Mouse (Mus musculus) bone marrow macrophage, adult 2 months (primary cell): ENCODE data around the gene Tmsb10. TPM values are rescaled to one million over a fixed set of nuclear protein-coding genes. Genes with fewer than 3 reads are reported as not detected.

Experiments
- H3K27ac ChIP-seq: 2 replicates; pipeline ENCODE4 v1.5.1; 2012; ENCODE audit warnings: low read depth, low read length; ENCODE audit not compliant: insufficient read depth
- H3K4me1 ChIP-seq: 2 replicates; pipeline ENCODE4 v1.6.1; 2012; ENCODE audit warnings: low read length; ENCODE audit not compliant: control insufficient read depth, insufficient read depth
- H3K4me3 ChIP-seq: 2 replicates; pipeline ENCODE4 v1.5.1; 2012; ENCODE audit warnings: mild to moderate bottlenecking, low read length, moderate library complexity; ENCODE audit not compliant: insufficient read depth
- CTCF ChIP-seq: IDR thresholded peaks from 2 replicates; pipeline ENCODE4 v1.5.1; 2012; ENCODE audit warnings: low read depth, mild to moderate bottlenecking, low read length, moderate library complexity
- POLR2A ChIP-seq: IDR thresholded peaks from 2 replicates; pipeline ENCODE4 v1.6.1; 2012; ENCODE audit warnings: mild to moderate bottlenecking, low read depth, low read length, borderline replicate concordance
- polyA plus RNA-seq: library from polyadenylated mRNA; stranded (reverse); fragments of >200 nt; gene quantifications from 2 replicates; pipeline ENCODE4 v1.2.4, GENCODE M21; 2012; ENCODE audit not compliant: missing spikeins, insufficient read depth, insufficient read length

Gene Tmsb10
- polyA plus RNA-seq: 394 and 410 TPM in 2 replicates

DNA sequence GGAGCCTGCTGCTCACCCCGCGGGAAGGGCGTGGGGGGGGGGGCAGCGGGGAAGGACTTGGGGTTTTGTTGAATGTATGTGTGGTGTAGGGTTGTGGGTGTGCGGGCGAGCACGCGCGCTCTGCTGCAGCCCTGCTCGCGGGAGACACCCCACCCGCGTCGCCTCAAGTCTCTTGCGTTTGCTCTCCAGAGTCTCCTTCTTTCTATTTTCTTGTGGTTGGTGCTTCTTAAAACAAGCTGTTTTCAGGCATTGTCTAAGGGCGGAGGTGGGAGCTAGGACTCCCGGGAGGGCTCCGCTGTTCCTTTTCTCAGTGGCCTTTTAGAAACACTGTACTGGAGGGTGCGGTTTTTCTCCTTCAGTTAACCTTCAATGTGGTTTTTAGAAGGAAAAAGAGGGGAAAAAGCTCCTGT lies at the start of gene Tmsb10:
Gene Tmsb10, minus strand, starts transcription at position 87 of the 410 bp plus-strand sequence.
- peak within 1 kb of the TSS; percentile 81 for H3K4me3 ChIP-seq
- peak within 1 kb of the TSS; percentile 55 for H3K27ac ChIP-seq
- peaks cover 22% of the 10 kb centered on the region for H3K4me1 ChIP-seq
- TF ChIP-seq POLR2A (no peak), CTCF (no peak)

DNA sequence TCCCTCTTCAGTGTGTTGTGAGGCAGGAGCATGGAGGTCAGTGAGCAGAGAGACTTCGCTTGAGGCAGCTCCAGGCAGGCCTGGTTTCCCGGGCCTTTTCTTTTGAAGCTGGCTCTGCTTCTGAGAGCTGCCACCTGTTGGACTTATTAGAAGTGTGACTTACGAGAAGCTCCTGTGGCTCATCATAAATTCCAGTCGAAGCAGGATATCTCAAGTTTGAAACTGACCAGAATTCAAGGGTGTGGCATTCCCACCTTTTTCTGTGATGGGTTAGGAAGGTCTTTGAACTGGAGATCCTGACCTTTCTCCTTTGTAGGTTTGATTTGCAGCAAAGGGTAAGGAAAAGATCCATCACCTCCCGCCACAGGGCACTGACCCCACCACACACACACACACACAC lies 45.1 kb upstream of the Tmsb10 start:
- peaks cover 6% of the 10 kb centered on the region for H3K4me1 ChIP-seq
- no peak for TF ChIP-seq CTCF
- no peak for TF ChIP-seq POLR2A

DNA sequence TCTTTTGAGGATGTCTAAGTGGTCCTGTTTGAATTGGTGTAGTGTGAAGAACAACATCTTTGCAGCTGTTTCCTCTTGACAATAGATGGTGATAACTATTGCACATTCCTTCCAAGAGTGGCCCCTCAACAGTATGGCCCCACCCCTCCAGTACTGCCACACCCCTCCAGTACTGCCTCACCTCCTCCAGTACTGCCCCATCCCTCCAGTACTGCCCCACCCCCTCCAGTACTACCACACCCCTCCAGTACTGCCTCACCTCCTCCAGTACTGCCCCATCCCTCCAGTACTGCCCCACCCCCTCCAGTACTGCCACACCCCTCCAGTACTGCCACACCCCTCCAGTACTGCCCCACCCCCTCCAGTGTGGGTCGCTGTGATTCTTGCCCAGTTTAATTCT lies 43.8 kb upstream of the Tmsb10 start:
- H3K27ac ChIP-seq: no peak overlapping the region
- H3K4me1 ChIP-seq: peaks cover 6% of the 10 kb centered on the region
- no peak for TF ChIP-seq POLR2A
- TF ChIP-seq CTCF: no peak
- no peak overlapping the region for H3K4me3 ChIP-seq

More for the DNA sequence above, 45.1 kb upstream of the Tmsb10 start:
- H3K27ac ChIP-seq: no peak overlapping the region
- no peak overlapping the region for H3K4me3 ChIP-seq

DNA sequence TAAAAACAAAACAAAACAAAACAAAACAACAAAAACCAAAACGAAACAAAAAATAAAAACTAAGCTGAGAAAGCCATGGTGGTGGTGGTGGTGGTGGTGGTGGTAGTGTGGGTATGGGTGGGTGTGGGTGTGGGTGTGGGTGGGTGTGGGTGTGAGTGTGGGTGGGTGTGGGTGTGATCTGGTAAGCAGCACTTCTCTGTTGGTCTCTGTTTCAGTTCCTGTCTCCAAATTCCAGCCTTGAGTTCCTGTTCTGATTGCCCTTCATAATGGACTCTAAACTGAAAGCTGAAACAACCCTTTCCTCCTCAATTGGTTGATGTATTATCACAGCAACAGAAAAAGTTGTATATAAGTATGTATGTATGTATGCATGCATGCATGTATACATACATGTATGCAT lies 40.3 kb upstream of the Tmsb10 start:
- Histone ChIP-seq H3K4me3 (no peak overlapping the region), H3K4me1 (no peaks in the 10 kb centered on the region), H3K27ac (no peak overlapping the region)
- TF ChIP-seq POLR2A (no peak), CTCF (no peak)

DNA sequence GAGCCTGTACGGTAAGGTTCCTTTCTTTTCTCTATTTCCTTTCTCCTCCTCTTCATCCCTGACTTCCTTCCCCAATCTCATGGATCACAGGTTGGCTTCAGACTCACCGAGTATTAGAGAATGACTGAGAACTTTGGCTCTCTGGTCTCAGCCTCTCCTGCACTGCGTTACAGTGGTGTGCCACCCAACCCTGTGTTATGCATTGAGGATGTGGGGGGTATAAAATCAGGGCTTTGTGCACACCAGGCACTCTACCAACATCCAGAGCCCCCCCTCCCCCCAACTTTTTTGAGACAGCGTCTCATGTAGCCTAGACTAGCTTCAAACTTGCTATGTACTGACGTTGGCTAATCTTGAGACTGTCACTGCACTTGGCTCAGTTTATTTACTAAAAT lies 35.1 kb upstream of the Tmsb10 start:
- TF ChIP-seq POLR2A (no peak), CTCF (no peak)
- H3K4me3 ChIP-seq: no peak overlapping the region
- no peak overlapping the region for H3K27ac ChIP-seq
- H3K4me1 ChIP-seq: peaks cover 12% of the 10 kb centered on the region

DNA sequence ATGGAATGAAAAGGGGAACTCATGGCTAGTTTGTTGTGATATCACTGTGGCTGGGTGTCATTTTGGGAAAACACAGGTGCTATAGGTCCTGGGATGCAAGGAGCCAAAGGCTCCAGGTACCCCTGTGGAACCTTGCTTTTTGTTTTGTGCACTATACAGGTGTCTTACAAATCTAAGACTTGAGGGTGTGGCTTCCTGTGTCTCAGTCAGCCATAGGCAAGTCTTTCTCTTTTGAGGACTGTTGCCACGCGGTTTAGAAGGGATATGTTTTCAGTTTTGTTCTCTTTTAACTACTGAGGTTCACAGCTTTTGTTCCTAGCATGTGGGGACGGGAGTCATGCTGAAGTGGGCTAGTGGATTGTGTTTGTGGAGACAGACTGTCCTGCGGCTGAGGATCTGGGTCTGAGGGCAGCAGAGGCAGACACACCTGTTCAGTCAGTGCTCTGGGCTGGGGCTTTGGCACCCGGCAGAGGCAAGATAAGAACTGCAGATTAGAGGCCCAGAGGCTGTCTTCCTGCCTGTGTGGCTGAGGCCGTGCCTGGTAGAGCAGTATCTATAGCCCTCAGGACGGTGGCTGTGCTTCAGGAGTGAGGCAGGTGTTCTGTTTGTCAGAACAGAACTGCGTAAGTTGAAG lies 34.6 kb upstream of the Tmsb10 start:
- Histone ChIP-seq H3K27ac (no peak overlapping the region), H3K4me3 (no peak overlapping the region)
- TF ChIP-seq CTCF: no peak
- TF ChIP-seq POLR2A: no peak

DNA sequence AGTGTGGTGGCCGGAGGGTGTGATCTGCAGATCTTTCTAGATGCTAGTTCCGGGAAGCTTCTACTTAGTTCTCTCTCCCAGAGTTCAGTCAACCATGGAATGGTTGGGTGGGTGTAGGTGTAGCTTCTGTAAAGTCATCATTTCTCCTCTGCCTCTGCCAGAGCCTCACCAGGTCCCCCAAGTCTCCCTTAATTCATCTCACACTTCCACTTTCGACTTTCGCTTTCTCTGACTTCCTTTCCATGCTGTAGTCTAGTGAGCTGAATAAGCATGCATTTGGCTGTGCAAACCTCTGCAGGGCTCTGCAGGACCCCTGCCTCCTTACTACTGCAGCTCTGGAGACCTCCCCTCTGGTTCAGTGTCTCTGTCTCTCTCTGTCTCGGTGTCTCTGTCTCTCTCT lies 31.7 kb upstream of the Tmsb10 start:
- peaks cover 14% of the 10 kb centered on the region for H3K4me1 ChIP-seq
- H3K27ac ChIP-seq: no peak overlapping the region
- no peak overlapping the region for H3K4me3 ChIP-seq
- TF ChIP-seq CTCF (no peak), POLR2A (no peak)

More for the DNA sequence above, 34.6 kb upstream of the Tmsb10 start:
- peaks cover 14% of the 10 kb centered on the region for H3K4me1 ChIP-seq

DNA sequence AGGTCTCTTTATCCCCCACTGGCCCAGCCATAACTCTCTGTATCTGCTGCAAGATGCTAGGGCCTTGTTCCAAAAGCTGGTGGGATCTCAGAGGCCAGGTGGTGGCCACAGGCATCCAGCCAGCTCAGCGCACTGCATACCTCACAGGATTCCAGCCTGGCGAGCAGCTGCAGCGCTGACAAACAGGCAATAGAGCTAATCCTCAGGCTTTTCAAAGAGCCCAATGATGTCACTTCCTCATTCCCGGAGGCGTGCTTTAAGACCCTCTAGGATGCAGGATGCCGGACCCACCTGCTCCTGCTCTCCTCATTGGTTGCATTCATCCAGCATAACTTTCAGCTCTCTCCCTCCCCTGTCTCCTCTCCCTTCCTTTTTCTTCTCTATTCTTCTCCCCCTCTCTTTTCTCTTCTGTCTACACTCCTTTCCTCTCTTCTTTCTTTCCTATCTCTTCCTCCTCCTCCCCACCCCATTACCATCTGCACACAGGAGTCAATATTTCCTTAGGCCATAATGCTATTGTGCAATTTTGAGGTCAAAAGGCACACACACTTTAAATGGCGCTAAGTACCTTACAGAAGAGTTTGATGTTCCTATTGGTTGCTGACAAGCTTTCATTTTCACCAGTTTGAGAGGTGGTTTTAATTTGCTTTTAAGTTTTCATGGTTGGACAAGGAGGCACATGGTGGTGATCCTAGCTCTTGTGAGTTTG lies 30.6 kb upstream of the Tmsb10 start:
- Histone ChIP-seq H3K27ac (no peak overlapping the region), H3K4me1 (peaks cover 14% of the 10 kb centered on the region), H3K4me3 (no peak overlapping the region)
- TF ChIP-seq POLR2A: no peak
- no peak for TF ChIP-seq CTCF

DNA sequence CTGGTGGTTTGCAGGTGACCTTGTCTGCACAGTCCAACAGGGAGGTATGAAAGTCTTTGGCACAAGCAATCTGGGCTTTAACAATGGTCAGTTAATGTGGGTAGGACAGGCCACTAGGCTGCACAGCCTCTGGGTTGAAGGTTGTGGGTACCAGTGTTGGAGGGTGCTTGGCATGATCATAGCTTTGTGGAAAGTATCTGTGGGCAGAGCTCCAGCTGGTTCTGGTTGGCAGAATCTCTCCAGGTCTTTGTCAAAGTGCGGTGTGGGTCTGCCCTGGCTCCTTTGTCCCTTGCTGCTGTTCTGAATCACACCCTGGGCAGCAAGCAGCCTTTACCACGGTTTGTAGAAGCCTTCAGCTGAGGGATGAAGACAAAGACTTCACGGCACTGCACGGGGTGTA lies 24.0 kb upstream of the Tmsb10 start:
- Histone ChIP-seq H3K4me3 (no peak overlapping the region), H3K27ac (no peak overlapping the region), H3K4me1 (0 out of 2 replicates have a peak, but pooled peaks cover 2% of the 10 kb centered on the region)
- TF ChIP-seq POLR2A (no peak), CTCF (no peak)

DNA sequence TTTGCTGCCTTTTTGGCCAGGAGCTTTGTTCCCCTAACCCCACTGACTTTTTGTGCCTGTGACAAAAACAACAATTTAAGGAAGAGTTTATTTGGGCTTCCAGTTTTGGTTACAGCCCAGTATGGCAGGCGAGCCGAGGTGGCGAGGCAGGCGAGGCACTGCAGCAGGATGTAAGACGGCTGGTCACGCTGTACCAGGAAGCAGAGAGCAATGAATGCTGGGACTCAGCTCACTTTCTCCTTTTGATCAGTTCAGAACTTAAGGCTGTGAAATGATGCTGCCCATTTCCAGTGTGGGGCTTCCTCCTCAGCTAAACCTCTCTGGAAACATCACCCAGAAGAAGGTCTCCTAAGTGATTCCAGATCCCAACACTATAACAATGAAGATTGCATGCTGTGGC lies 23.3 kb upstream of the Tmsb10 start:
- TF ChIP-seq CTCF (no peak), POLR2A (no peak)
- H3K4me3 ChIP-seq: no peak overlapping the region
- 0 out of 2 replicates have a peak, but pooled peaks cover 2% of the 10 kb centered on the region for H3K4me1 ChIP-seq
- H3K27ac ChIP-seq: no peak overlapping the region
